Mouse (Mus musculus): ENCODE results near the gene Atg2a.

GRCm38 (mm10) chr19:6280554-6280953 is 39.1 kb downstream of the Atg2a start:
- TF ChIP-seq CTCF (IDR thresholded peaks at IDR 0.05; ENCODE audit: low read depth, low read length), result no peak
- TF ChIP-seq POLR2A (IDR thresholded peaks at IDR 0.05; ENCODE audit: borderline replicate concordance, low read depth, low read length), result no peak
